Mouse (Mus musculus): ENCODE results near the gene Lcp2.
"Not testable (repeated sequence)": the region's sequence is repeated elsewhere in the genome, so short reads cannot be mapped to it uniquely, and the experiment has no call there.

Gene Lcp2

GRCm38 (mm10) chr11:34086164-34086751 is 39.5 kb downstream of the Lcp2 start:
- DNase-seq (ENCODE audit: extremely low spot score), result no peak

- no peak for DNase-seq (ENCODE audit: extremely low spot score)
These were observed 40.3 kb downstream of the Lcp2 start for GRCm38 (mm10) chr11:34087064-34087463.

GRCm38 (mm10) chr11:34098422-34098821 is 51.7 kb downstream of the Lcp2 start, which contains the start of gene 4930469K13Rik:
Gene 4930469K13Rik (minus strand): TSS chr11:34098554.
- no peak for DNase-seq (ENCODE audit: extremely low spot score)

GRCm38 (mm10) chr11:34101827-34102226 is 55.1 kb downstream of the Lcp2 start:
- DNase-seq (ENCODE audit: extremely low spot score), result no peak

GRCm38 (mm10) chr11:34104919-34105318 is 58.2 kb downstream of the Lcp2 start:
- no peak for DNase-seq (ENCODE audit: extremely low spot score)

- DNase-seq (ENCODE audit: extremely low spot score), result no peak
These were observed 62.5 kb downstream of the Lcp2 start for GRCm38 (mm10) chr11:34109260-34109659.

GRCm38 (mm10) chr11:34111940-34112339 is 65.2 kb downstream of the Lcp2 start:
- DNase-seq (ENCODE audit: extremely low spot score), result no peak

- peak; percentile 34 for DNase-seq (ENCODE audit: extremely low spot score)
These were observed 66.2 kb downstream of the Lcp2 start for GRCm38 (mm10) chr11:34112781-34113380.

GRCm38 (mm10) chr11:34113760-34114159 is 67.0 kb downstream of the Lcp2 start:
- DNase-seq (ENCODE audit: extremely low spot score), result no peak

- no peak for DNase-seq (ENCODE audit: extremely low spot score)
These were observed 69.9 kb downstream of the Lcp2 start for GRCm38 (mm10) chr11:34116572-34117135.

- no peak for DNase-seq (ENCODE audit: extremely low spot score)
These were observed 70.9 kb downstream of the Lcp2 start for GRCm38 (mm10) chr11:34117581-34117980.

GRCm38 (mm10) chr11:34118319-34118718 is 71.6 kb downstream of the Lcp2 start:
- DNase-seq (ENCODE audit: extremely low spot score), result no peak

GRCm38 (mm10) chr11:34123147-34123546 is 76.4 kb downstream of the Lcp2 start:
- peak; percentile 28 for DNase-seq (ENCODE audit: extremely low spot score)

- no peak for DNase-seq (ENCODE audit: extremely low spot score)
These were observed 78.1 kb downstream of the Lcp2 start for GRCm38 (mm10) chr11:34124852-34125251.

- not testable (repeated sequence) for DNase-seq (ENCODE audit: extremely low spot score)
These were observed 79.0 kb downstream of the Lcp2 start for GRCm38 (mm10) chr11:34125727-34126126.

- DNase-seq (ENCODE audit: extremely low spot score), result no peak
These were observed 81.7 kb downstream of the Lcp2 start for GRCm38 (mm10) chr11:34128412-34128811.

- no peak for DNase-seq (ENCODE audit: extremely low spot score)
These were observed 92.6 kb downstream of the Lcp2 start for GRCm38 (mm10) chr11:34139296-34139695.

Measured in embryo, embryonic 9.5 days (tissue).